Mouse (Mus musculus) myocyte (in vitro differentiated cells): ENCODE measurements at regions not wholly inside any gene's neighbourhood (a gene's known extent, or its start where the extent isn't known, plus 50 kb on each side); places are given as distances from the start of the nearest gene placed in this dataset.
"Not testable (repeated sequence)": the region's sequence is repeated elsewhere in the genome, so short reads cannot be mapped to it uniquely, and the experiment has no call there.

Source experiments
- H3K27me3 ChIP-seq: one replicate; pipeline ENCODE4 v1.6.1; 2011; ENCODE audit not compliant: control insufficient read depth, insufficient read depth, insufficient read length
- H3K36me3 ChIP-seq: one replicate; pipeline ENCODE4 v1.6.1; 2011; ENCODE audit not compliant: control insufficient read depth, insufficient read depth
- H3K4me2 ChIP-seq: one replicate; pipeline ENCODE4 v1.6.1; 2011; ENCODE audit warnings: low read depth, control low read depth
- H3K4me3 ChIP-seq: one replicate; pipeline ENCODE4 v1.5.1; 2011; ENCODE audit warnings: mild to moderate bottlenecking, control low read depth, moderate library complexity
- H3K79me2 ChIP-seq: one replicate; pipeline ENCODE4 v1.6.1; 2011; ENCODE audit not compliant: control insufficient read depth, insufficient read depth
- H3ac ChIP-seq: one replicate; pipeline ENCODE4 v1.6.1; 2011; ENCODE audit not compliant: control insufficient read depth, insufficient read length
- CEBPB ChIP-seq: IDR thresholded peaks from 2 replicates; pipeline ENCODE4 v1.6.1; 2011; ENCODE audit warnings: mild to moderate bottlenecking, moderate library complexity; ENCODE audit not compliant: poor library complexity, insufficient read depth, severe bottlenecking
- E2F4 ChIP-seq: IDR thresholded peaks from one replicate; pipeline ENCODE4 v1.6.1; 2011; ENCODE audit warnings: mild to moderate bottlenecking, control low read depth, moderate library complexity; ENCODE audit not compliant: insufficient read depth
- MAX ChIP-seq: IDR thresholded peaks from one replicate; pipeline ENCODE4 v1.6.1; 2011; ENCODE audit warnings: low read depth, mild to moderate bottlenecking, control low read depth
- MYOD1 ChIP-seq, 3 experiments: IDR thresholded peaks; one replicate each; pipeline ENCODE4 v1.6.1; 2011; ENCODE audit warnings: control low read depth in 2 of 3, low read depth in 2 of 3, mild to moderate bottlenecking in 2 of 3, moderate library complexity in 1 of 3; ENCODE audit not compliant: insufficient read length in 2 of 3, control insufficient read depth in 1 of 3
- MYOG ChIP-seq, 3 experiments: IDR thresholded peaks; one replicate each; pipeline ENCODE4 v1.6.1; 2011; ENCODE audit warnings: control low read depth in 2 of 3, low read depth in 2 of 3, mild to moderate bottlenecking in 2 of 3; ENCODE audit not compliant: insufficient read length in 2 of 3, control insufficient read depth in 1 of 3, insufficient read depth in 1 of 3
- POLR2A ChIP-seq: IDR thresholded peaks from one replicate; pipeline ENCODE4 v1.6.1; 2011; ENCODE audit warnings: low read depth, mild to moderate bottlenecking, control low read depth, moderate library complexity; ENCODE audit not compliant: insufficient read length
- POLR2AphosphoS2 ChIP-seq: IDR thresholded peaks from one replicate; pipeline ENCODE4 v1.6.1; 2011; ENCODE audit warnings: low read depth, control low read depth; ENCODE audit not compliant: insufficient read length
- REST ChIP-seq: IDR thresholded peaks from one replicate; pipeline ENCODE4 v1.6.1; 2011; ENCODE audit warnings: mild to moderate bottlenecking, control low read depth, moderate library complexity; ENCODE audit not compliant: insufficient read depth, insufficient read length
- SRF ChIP-seq: IDR thresholded peaks from one replicate; pipeline ENCODE4 v1.6.1; 2011; ENCODE audit warnings: low read depth; ENCODE audit not compliant: control insufficient read depth, insufficient read length
- TCF12 ChIP-seq: IDR thresholded peaks from one replicate; pipeline ENCODE4 v1.6.1; 2011; ENCODE audit warnings: mild to moderate bottlenecking, control low read depth; ENCODE audit not compliant: poor library complexity, insufficient read depth, severe bottlenecking
- TCF3 ChIP-seq: IDR thresholded peaks from one replicate; pipeline ENCODE4 v1.6.1; 2011; ENCODE audit warnings: low read depth, control low read depth; ENCODE audit not compliant: insufficient read length
- USF1 ChIP-seq: IDR thresholded peaks from one replicate; pipeline ENCODE4 v1.6.1; 2011; ENCODE audit warnings: low read depth, mild to moderate bottlenecking, control low read depth, moderate library complexity

DNA sequence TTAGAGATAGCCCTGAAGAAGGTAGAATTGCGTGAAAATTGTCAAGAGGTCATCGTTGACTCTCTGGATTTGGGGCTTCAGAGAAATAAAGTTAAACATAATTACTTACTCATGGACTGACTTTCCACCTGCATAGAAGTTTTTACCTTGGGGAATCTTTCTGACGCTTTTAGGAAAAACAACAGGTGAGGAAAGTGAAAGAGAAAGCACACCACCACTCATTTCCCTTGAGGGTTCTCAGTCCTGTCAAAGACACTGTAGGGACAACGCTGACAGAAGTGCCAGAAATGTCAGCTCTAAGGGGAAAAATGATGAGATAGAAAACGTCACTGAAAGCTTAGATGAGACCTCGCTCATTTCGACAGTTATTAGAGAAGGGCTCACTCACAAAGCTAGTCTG lies 265.2 kb upstream of the Ubash3b start:
- Histone ChIP-seq H3K27me3 (peaks cover 3% of the 10 kb centered on the region), H3K36me3 (no peaks in the 10 kb centered on the region), H3K4me3 (no peak overlapping the region), H3K79me2 (no peaks in the 10 kb centered on the region), H3K4me2 (no peak overlapping the region), H3ac (no peak overlapping the region)
- TF ChIP-seq TCF3, result no peak
- no peak for TF ChIP-seq USF1
- no peak for TF ChIP-seq TCF12
- no peak for TF ChIP-seq REST
- no peak for TF ChIP-seq SRF
- TF ChIP-seq CEBPB, result no peak
- TF ChIP-seq MYOG (IDR thresholded peaks at IDR 0.05; ENCODE audit: control insufficient read depth in 1 of 3, insufficient read depth in 1 of 3, insufficient read length in 2 of 3, low read depth in 2 of 3), result no peak
- TF ChIP-seq POLR2AphosphoS2, result no peak
- TF ChIP-seq MYOD1 (IDR thresholded peaks at IDR 0.05; ENCODE audit: control insufficient read depth in 1 of 3, insufficient read length in 2 of 3, low read depth in 2 of 3), result no peak
- TF ChIP-seq E2F4, result no peak
- no peak for TF ChIP-seq POLR2A
- TF ChIP-seq MAX, result no peak

DNA sequence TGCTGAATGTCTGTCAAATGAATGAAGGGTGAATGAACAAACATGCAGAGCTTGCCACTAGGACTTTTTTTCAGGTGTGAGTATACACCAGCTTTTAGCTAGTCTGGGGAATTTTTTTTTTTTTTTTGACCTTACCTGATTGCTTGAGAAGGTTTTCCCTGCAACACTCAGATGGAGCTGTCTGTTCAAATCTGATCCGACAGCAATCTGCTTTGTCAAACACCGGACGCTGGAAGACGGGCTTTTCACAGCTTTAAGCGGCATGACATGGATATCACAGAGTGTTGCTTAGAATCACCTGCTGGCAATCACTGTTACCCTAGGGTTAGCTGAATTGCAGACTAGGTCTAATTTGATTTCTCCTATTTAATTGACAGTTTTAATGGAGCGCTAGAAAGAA lies 263.7 kb upstream of the Ubash3b start:
- Histone ChIP-seq H3ac (no peak overlapping the region), H3K36me3 (no peaks in the 10 kb centered on the region), H3K4me3 (no peak overlapping the region), H3K79me2 (no peaks in the 10 kb centered on the region), H3K27me3 (peaks cover 4% of the 10 kb centered on the region), H3K4me2 (no peak overlapping the region)
- no peak for TF ChIP-seq SRF
- TF ChIP-seq MYOG (IDR thresholded peaks at IDR 0.05; ENCODE audit: control insufficient read depth in 1 of 3, insufficient read depth in 1 of 3, insufficient read length in 2 of 3, low read depth in 2 of 3), result no peak
- no peak for TF ChIP-seq TCF12
- no peak for TF ChIP-seq REST
- no peak for TF ChIP-seq CEBPB
- TF ChIP-seq POLR2AphosphoS2, result no peak
- TF ChIP-seq POLR2A, result no peak
- TF ChIP-seq TCF3, result no peak
- TF ChIP-seq MAX, result no peak
- no peak for TF ChIP-seq MYOD1 (IDR thresholded peaks at IDR 0.05; ENCODE audit: control insufficient read depth in 1 of 3, insufficient read length in 2 of 3, low read depth in 2 of 3)
- no peak for TF ChIP-seq USF1
- TF ChIP-seq E2F4, result no peak

DNA sequence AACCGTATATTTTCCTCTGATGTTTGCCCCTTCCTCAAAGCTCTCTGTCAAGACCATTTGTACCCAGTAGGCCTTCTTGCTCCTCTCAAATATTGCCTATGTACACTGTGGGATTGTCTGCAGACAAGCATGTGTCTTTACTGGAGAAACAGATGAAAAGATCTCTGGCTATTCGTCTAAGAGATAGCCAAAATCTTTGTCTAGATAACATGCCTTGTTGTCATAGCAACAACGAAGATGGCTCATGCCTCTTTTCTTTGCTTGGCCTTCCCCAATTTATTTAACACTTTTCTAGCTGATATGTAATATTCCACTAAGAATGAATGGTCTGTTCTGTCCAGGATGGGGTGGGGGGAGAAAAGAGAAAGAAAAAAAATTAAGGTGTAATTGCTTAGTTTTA lies 252.3 kb upstream of the Ubash3b start:
- TF ChIP-seq POLR2A, result no peak
- H3K4me3 ChIP-seq, result no peak overlapping the region

DNA sequence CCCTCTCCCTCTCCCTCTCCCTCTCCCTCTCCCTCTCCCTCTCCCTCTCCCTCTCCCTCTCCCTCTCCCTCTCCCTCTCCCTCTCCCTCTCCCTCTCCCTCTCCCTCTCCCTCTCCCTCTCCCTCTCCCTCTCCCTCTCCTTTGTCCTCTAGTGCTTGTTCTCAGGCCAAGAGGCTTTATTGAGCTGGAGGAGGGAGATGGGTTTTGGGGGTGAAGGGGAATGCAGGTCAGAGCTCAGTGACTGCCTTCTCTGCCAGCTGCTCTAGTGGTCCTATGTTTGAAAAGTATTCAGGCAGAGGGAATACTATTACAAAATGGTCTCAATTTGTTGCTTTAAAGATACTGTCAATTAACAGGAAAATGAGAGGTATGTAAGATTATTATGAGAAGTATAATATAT lies 251.6 kb upstream of the Ubash3b start:
- not testable (repeated sequence) for H3K4me2 ChIP-seq, H3K36me3 ChIP-seq, H3ac ChIP-seq, H3K79me2 ChIP-seq, H3K27me3 ChIP-seq, H3K4me3 ChIP-seq

More for the DNA sequence above, 252.3 kb upstream of the Ubash3b start:
- Histone ChIP-seq H3K79me2 (no peaks in the 10 kb centered on the region), H3ac (no peak overlapping the region), H3K4me2 (no peak overlapping the region), H3K36me3 (no peaks in the 10 kb centered on the region), H3K27me3 (no peaks in the 10 kb centered on the region)

DNA sequence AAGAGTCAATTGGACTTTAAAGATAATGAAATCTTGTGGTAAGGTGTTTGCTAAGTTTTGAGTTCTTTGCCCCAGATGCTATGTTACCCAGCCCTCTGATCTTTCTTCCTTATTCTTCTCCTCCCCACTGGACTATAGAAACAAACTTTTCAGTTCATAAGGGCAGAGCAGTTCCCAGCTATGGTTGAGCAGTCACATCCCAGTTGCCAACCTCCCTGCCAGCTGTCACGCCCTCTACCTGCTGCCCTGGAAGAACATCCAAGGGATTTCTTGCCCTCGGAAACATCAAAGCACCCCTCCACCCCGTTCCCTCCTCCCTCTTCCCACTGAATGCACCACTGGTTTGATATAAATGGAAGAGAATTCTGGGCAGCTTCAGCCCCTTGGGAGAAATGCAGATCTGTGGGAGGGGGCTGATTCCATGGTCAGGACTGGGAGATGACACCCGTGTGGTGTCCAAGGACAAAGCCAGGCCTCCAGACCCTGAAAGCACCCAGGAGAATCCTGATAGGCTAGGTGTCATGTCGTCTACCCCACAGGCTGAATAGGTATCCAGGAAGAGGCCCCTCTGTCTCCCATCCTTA lies 250.8 kb upstream of the Ubash3b start:
- H3K4me2 ChIP-seq, result no peak overlapping the region
- no peak overlapping the region for H3K4me3 ChIP-seq
- no peaks in the 10 kb centered on the region for H3K36me3 ChIP-seq
- TF ChIP-seq E2F4 (no peak), MYOD1 (IDR thresholded peaks at IDR 0.05; ENCODE audit: control insufficient read depth in 1 of 3, insufficient read length in 2 of 3, low read depth in 2 of 3) (no peak), USF1 (no peak), POLR2A (no peak), MYOG (IDR thresholded peaks at IDR 0.05; ENCODE audit: control insufficient read depth in 1 of 3, insufficient read depth in 1 of 3, insufficient read length in 2 of 3, low read depth in 2 of 3) (no peak), CEBPB (no peak), POLR2AphosphoS2 (no peak), TCF3 (no peak), TCF12 (no peak), MAX (no peak), REST (no peak), SRF (no peak)
- no peaks in the 10 kb centered on the region for H3K79me2 ChIP-seq
- H3K27me3 ChIP-seq, result no peaks in the 10 kb centered on the region
- no peak overlapping the region for H3ac ChIP-seq
